Mouse (Mus musculus): Measurements from ENCODE around the gene Ppm1g. TPM values are rescaled to one million over a fixed set of nuclear protein-coding genes. Genes with fewer than 3 reads are reported as not detected.
A peak's percentile ranks its signal among the peaks of the same experiment; 100 is the strongest.

Ppm1g gene
- 105 and 137 TPM in 2 replicates for total RNA-seq (2021)
- long read RNA-seq, transcript Ppm1g-201 (10 exons, 2,307 nt): major isoform, 174 of 189 reads
- long read RNA-seq, partial matches to known transcripts: 4 of 189 reads
- long read RNA-seq, other reads (novel, unspliced or antisense): 9 of 189 reads

- peak; percentile 99 for DNase-seq
Measured at GRCm38 (mm10) chr5:31220448-31221303, at the start of gene Ppm1g. TSS of gene Ppm1g (minus strand) at chr5:31220687.

GRCm38 (mm10) chr5:31267686-31268085 lies 47.2 kb upstream of the Ppm1g start:
- DNase-seq: no peak

- DNase-seq: no peak
Measured at GRCm38 (mm10) chr5:31266101-31266500, 45.6 kb upstream of the Ppm1g start.

GRCm38 (mm10) chr5:31257616-31258015 lies 37.1 kb upstream of the Ppm1g start:
- no peak for DNase-seq

- no peak for DNase-seq
Measured at GRCm38 (mm10) chr5:31255971-31256370, 35.5 kb upstream of the Ppm1g start.

GRCm38 (mm10) chr5:31255381-31255780 lies 34.9 kb upstream of the Ppm1g start:
- DNase-seq: no peak

GRCm38 (mm10) chr5:31254901-31255300 lies 34.4 kb upstream of the Ppm1g start:
- DNase-seq: no peak

- no peak for DNase-seq
Measured at GRCm38 (mm10) chr5:31254452-31254851, 34.0 kb upstream of the Ppm1g start.

- no peak for DNase-seq
Measured at GRCm38 (mm10) chr5:31253806-31254205, 33.3 kb upstream of the Ppm1g start.

GRCm38 (mm10) chr5:31252795-31253545 lies 32.5 kb upstream of the Ppm1g start:
- no peak for DNase-seq

GRCm38 (mm10) chr5:31252151-31252550 lies 31.7 kb upstream of the Ppm1g start:
- no peak for DNase-seq

- DNase-seq: no peak
Measured at GRCm38 (mm10) chr5:31251541-31252101, 31.1 kb upstream of the Ppm1g start, which contains the start of gene Krtcap3. TSS of gene Krtcap3 (plus strand) at chr5:31251691.

GRCm38 (mm10) chr5:31250716-31251115 lies 30.2 kb upstream of the Ppm1g start:
- no peak for DNase-seq

- no peak for DNase-seq
Measured at GRCm38 (mm10) chr5:31242191-31242590, 21.7 kb upstream of the Ppm1g start.

GRCm38 (mm10) chr5:31241522-31242034 lies 21.1 kb upstream of the Ppm1g start:
- no peak for DNase-seq

- DNase-seq: peak; percentile 97
Measured at GRCm38 (mm10) chr5:31240637-31241521, 20.4 kb upstream of the Ppm1g start, which contains the start of the genes Nrbp1 and Gm9970. TSS of gene Nrbp1 (plus strand) at chr5:31240864. TSS of gene Gm9970 (minus strand) at chr5:31241232.

- DNase-seq: no peak
Measured at GRCm38 (mm10) chr5:31226641-31227040, 6.2 kb upstream of the Ppm1g start.

GRCm38 (mm10) chr5:31222696-31223095 lies 2.2 kb upstream of the Ppm1g start:
- DNase-seq: no peak

- peak; percentile 39 for DNase-seq
Measured at GRCm38 (mm10) chr5:31221304-31221945, 938 bp upstream of the Ppm1g start.

- DNase-seq: peak; percentile 53
Measured at GRCm38 (mm10) chr5:31219911-31220447, 508 bp downstream of the Ppm1g start.

Measured in adrenal gland, postnatal 25 days (tissue).